Mouse (Mus musculus): ENCODE measurements around the gene Uxs1. TPM values are rescaled to one million over a fixed set of nuclear protein-coding genes. Genes with fewer than 3 reads are reported as not detected.

The Uxs1 gene
- polyA plus RNA-seq, 2 experiments: 10.1 to 10.9 TPM

- no peak for ATAC-seq (ENCODE audit: insufficient read depth)
- Histone ChIP-seq H3K9me3 (ENCODE audit: control insufficient read depth, low read length) (no peaks in the 10 kb centered on the region), H3K9ac (replicated peaks) (no peak overlapping the region), H3K36me3 (replicated peaks; ENCODE audit: control insufficient read depth, insufficient read depth, low read depth) (no peaks in the 10 kb centered on the region), H3K27me3 (ENCODE audit: control insufficient read depth, insufficient read depth, low read length) (no peaks in the 10 kb centered on the region), H3K27ac (no peak overlapping the region), H3K4me1 (replicated peaks; ENCODE audit: control insufficient read depth in 2 of 2, insufficient read depth in 2 of 2, low read length in 1 of 2) (no peaks in the 10 kb centered on the region), H3K4me2 (ENCODE audit: low read depth) (no peak overlapping the region), H3K4me3 (ENCODE audit: insufficient read depth in 1 of 2, low read depth in 2 of 2, low read length in 2 of 2) (no peak overlapping the region)
- no peak for DNase-seq (ENCODE audit: low read depth in 3 of 3, low spot score in 3 of 3)
- 47% methylated on average over 2 of the region's 2 CpGs for WGBS (ENCODE audit: insufficient replicate concordance)
- TF ChIP-seq EP300 (IDR thresholded peaks at IDR 0.05; ENCODE audit: low read depth) (no peak), CTCF (IDR thresholded peaks at IDR 0.05; ENCODE audit: low read depth) (no peak)
These were observed 112.8 kb downstream of the Uxs1 start for GRCm38 (mm10) chr1:43714841-43715240.

DNA sequence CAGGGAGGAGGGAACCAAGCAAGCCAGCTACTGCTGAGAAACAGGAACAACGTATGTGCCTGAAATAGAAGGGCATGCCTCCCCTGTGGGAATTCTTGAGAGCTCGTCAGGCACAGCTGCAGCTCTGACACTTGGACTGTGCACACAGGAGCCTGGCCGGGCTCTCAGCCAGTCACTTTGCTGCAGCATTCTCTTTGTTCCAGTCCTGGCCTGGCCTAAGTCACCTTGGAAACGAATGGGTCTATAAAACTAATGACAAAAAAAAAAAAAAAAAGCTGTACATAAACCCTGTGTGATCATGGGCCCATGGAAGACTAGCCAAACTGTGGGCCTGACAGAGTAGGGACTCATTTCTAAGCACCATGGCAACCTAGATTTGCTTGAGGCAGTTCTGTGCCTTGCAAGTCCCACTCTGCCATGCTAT lies 129.0 kb downstream of the Uxs1 start:
- Histone ChIP-seq H3K4me1 (replicated peaks; ENCODE audit: control insufficient read depth in 2 of 2, insufficient read depth in 2 of 2, low read length in 1 of 2) (no peaks in the 10 kb centered on the region), H3K9ac (replicated peaks) (no peak overlapping the region), H3K27me3 (ENCODE audit: control insufficient read depth, insufficient read depth, low read length) (no peaks in the 10 kb centered on the region), H3K36me3 (replicated peaks; ENCODE audit: control insufficient read depth, insufficient read depth, low read depth) (no peaks in the 10 kb centered on the region), H3K4me2 (ENCODE audit: low read depth) (no peak overlapping the region), H3K27ac (no peak overlapping the region), H3K4me3 (ENCODE audit: insufficient read depth in 1 of 2, low read depth in 2 of 2, low read length in 2 of 2) (no peak overlapping the region), H3K9me3 (ENCODE audit: control insufficient read depth, low read length) (no peaks in the 10 kb centered on the region)
- ATAC-seq (ENCODE audit: insufficient read depth): no peak
- 30% methylated on average over 4 of the region's 4 CpGs for WGBS (ENCODE audit: insufficient replicate concordance)
- no peak for TF ChIP-seq CTCF (IDR thresholded peaks at IDR 0.05; ENCODE audit: low read depth)
- DNase-seq (ENCODE audit: low read depth in 3 of 3, low spot score in 3 of 3): no peak

Other genes with a start within 250 kb of the Uxs1 start
- gene 1500015O10Rik, start 97.2 kb downstream of the Uxs1 start, polyA plus RNA-seq (2012; rRNA removed): 0.15 and 0.24 TPM in 2 replicates
- gene 1500015O10Rik, start 97.2 kb downstream of the Uxs1 start, polyA plus RNA-seq (2014; fragmentation: Nextera tagmentation; extraction: Ambion mirVana): 0.25 TPM in 1 of 2 replicates, not detected in the other
- gene Tpp2, start 105.8 kb upstream of the Uxs1 start, polyA plus RNA-seq (2012; rRNA removed): 5.6 and 10.0 TPM in 2 replicates
- gene Tpp2, start 105.8 kb upstream of the Uxs1 start, polyA plus RNA-seq (2014; fragmentation: Nextera tagmentation; extraction: Ambion mirVana): 21.2 and 24.7 TPM in 2 replicates
- gene Mettl21c, start 192.2 kb upstream of the Uxs1 start, polyA plus RNA-seq (2012; rRNA removed): 0.02 TPM in 1 of 2 replicates, not detected in the other
- gene Mettl21c, start 192.2 kb upstream of the Uxs1 start, polyA plus RNA-seq (2014; fragmentation: Nextera tagmentation; extraction: Ambion mirVana): 0.04 TPM in 1 of 2 replicates, not detected in the other
- gene Gm8251, start 234.1 kb upstream of the Uxs1 start, polyA plus RNA-seq (2012; rRNA removed): 0.23 and 0.40 TPM in 2 replicates
- 0.11 and 0.19 TPM in 2 replicates for gene Gm8251, start 234.1 kb upstream of the Uxs1 start, polyA plus RNA-seq (2014; fragmentation: Nextera tagmentation; extraction: Ambion mirVana)

Measured in liver, embryonic 14.5 days (tissue).